Mouse (Mus musculus) heart, postnatal 0 days (tissue): ENCODE measurements at regions not wholly inside any gene's neighbourhood (a gene's known extent, or its start where the extent isn't known, plus 50 kb on each side); places are given as distances from the start of the nearest gene placed in this dataset.

Experiments used
- CTCF ChIP-seq: IDR thresholded peaks from 2 replicates; pipeline ENCODE4 v1.5.1; 2016; ENCODE audit warnings: antibody characterized with exemption, control low read depth, low read depth
- EP300 ChIP-seq: IDR thresholded peaks from 2 replicates; pipeline ENCODE4 v1.6.1; 2016; ENCODE audit warnings: antibody characterized with exemption, low read depth

- TF ChIP-seq EP300 (no peak), CTCF (no peak)
Observed at GRCm38 (mm10) chr4:84150698-84151097, 524.4 kb downstream of the Bnc2 start.
